Mouse (Mus musculus): ENCODE measurements around the gene Hist1h1d. TPM values are rescaled to one million over a fixed set of nuclear protein-coding genes. Genes with fewer than 3 reads are reported as not detected.
"Not testable (repeated sequence)": the region's sequence is repeated elsewhere in the genome, so short reads cannot be mapped to it uniquely, and the experiment has no call there.

Gene Hist1h1d
- polyA plus RNA-seq, 1 experiment from 2014 or later, result 0.37 TPM

- DNase-seq (ENCODE audit: low spot score), result peak; percentile 91
- H3K36me3 ChIP-seq; H3K9me3 ChIP-seq; H3K27me3 ChIP-seq (ENCODE audit: insufficient read depth, poor library complexity, severe bottlenecking): not testable (repeated sequence)
- Histone ChIP-seq H3K4me1 (replicated peaks) (peaks cover 38% of the 10 kb centered on the region), H3K27ac (peak within 1 kb of the TSS; percentile 91), H3K4me3 (peak within 1 kb of the TSS; percentile 62)
- under 1% methylated on average over 42 of the region's 42 CpGs for WGBS
Measured at GRCm38 (mm10) chr13:23573898-23574524, 20.9 kb downstream of the Hist1h1d start, which contains the start of the genes Hist1h2bf and Hist1h2ad. TSS of gene Hist1h2bf (minus strand) at chr13:23574196. TSS of gene Hist1h2ad (plus strand) at chr13:23574381.

- Histone ChIP-seq H3K27ac (peak overlapping the region; percentile 91), H3K4me3 (peak overlapping the region; percentile 62), H3K4me1 (replicated peaks) (peaks cover 38% of the 10 kb centered on the region)
- WGBS, result under 1% methylated on average over 11 of the region's 39 CpGs
- not testable (repeated sequence) for DNase-seq (ENCODE audit: low spot score); H3K27me3 ChIP-seq (ENCODE audit: insufficient read depth, poor library complexity, severe bottlenecking); H3K9me3 ChIP-seq; H3K36me3 ChIP-seq
Measured at GRCm38 (mm10) chr13:23574546-23575170, 21.6 kb downstream of the Hist1h1d start.

GRCm38 (mm10) chr13:23575271-23575851, 22.3 kb downstream of the Hist1h1d start, which contains the start of gene Hist1h3d:
TSS of gene Hist1h3d (plus strand) at chr13:23575763.
- H3K27me3 ChIP-seq (ENCODE audit: insufficient read depth, poor library complexity, severe bottlenecking), result no peaks in the 10 kb centered on the region
- no peaks in the 10 kb centered on the region for H3K9me3 ChIP-seq
- under 1% methylated on average over 18 of the region's 18 CpGs for WGBS
- H3K4me1 ChIP-seq (replicated peaks), result peaks cover 33% of the 10 kb centered on the region
- H3K27ac ChIP-seq, result peak within 1 kb of the TSS; percentile 93
- DNase-seq (ENCODE audit: low spot score), result peak; percentile 62
- H3K4me3 ChIP-seq, result peak within 1 kb of the TSS; percentile 62
- H3K36me3 ChIP-seq, result no peaks in the 10 kb centered on the region

GRCm38 (mm10) chr13:23575864-23576313, 22.8 kb downstream of the Hist1h1d start:
- peak overlapping the region; percentile 93 for H3K27ac ChIP-seq
- not testable (repeated sequence) for H3K27me3 ChIP-seq (ENCODE audit: insufficient read depth, poor library complexity, severe bottlenecking); H3K9me3 ChIP-seq; DNase-seq (ENCODE audit: low spot score); H3K36me3 ChIP-seq
- H3K4me1 ChIP-seq (replicated peaks), result peaks cover 36% of the 10 kb centered on the region
- peak overlapping the region; percentile 62 for H3K4me3 ChIP-seq
- under 1% methylated on average over 17 of the region's 40 CpGs for WGBS

GRCm38 (mm10) chr13:23576351-23576881, 23.4 kb downstream of the Hist1h1d start:
- peak; percentile 44 for DNase-seq (ENCODE audit: low spot score)

GRCm38 (mm10) chr13:23576906-23577639, 24.0 kb downstream of the Hist1h1d start:
- peak overlapping the region; percentile 93 for H3K27ac ChIP-seq
- WGBS, result 51% methylated on average over 6 of the region's 6 CpGs
- H3K4me3 ChIP-seq, result peak overlapping the region; percentile 62
- no peaks in the 10 kb centered on the region for H3K9me3 ChIP-seq
- no peak for DNase-seq (ENCODE audit: low spot score)
- no peaks in the 10 kb centered on the region for H3K27me3 ChIP-seq (ENCODE audit: insufficient read depth, poor library complexity, severe bottlenecking)
- peaks cover 42% of the 10 kb centered on the region for H3K4me1 ChIP-seq (replicated peaks)
- no peaks in the 10 kb centered on the region for H3K36me3 ChIP-seq

More at GRCm38 (mm10) chr13:23576351-23576881, 23.4 kb downstream of the Hist1h1d start:
- peaks cover 38% of the 10 kb centered on the region for H3K4me1 ChIP-seq (replicated peaks)
- 3% methylated on average over 7 of the region's 7 CpGs for WGBS
- H3K4me3 ChIP-seq, result peak overlapping the region; percentile 62
- H3K9me3 ChIP-seq, result no peaks in the 10 kb centered on the region
- H3K27ac ChIP-seq, result peak overlapping the region; percentile 93
- no peaks in the 10 kb centered on the region for H3K27me3 ChIP-seq (ENCODE audit: insufficient read depth, poor library complexity, severe bottlenecking)
- H3K36me3 ChIP-seq, result no peaks in the 10 kb centered on the region

- no peak for DNase-seq (ENCODE audit: low spot score)
- Histone ChIP-seq H3K4me1 (replicated peaks) (peaks cover 43% of the 10 kb centered on the region), H3K27ac (peak overlapping the region; percentile 93)
Measured at GRCm38 (mm10) chr13:23577835-23578234, 24.8 kb downstream of the Hist1h1d start.

GRCm38 (mm10) chr13:23581408-23582218, 28.6 kb downstream of the Hist1h1d start, which contains the start of gene Hist1h4d:
TSS of gene Hist1h4d (plus strand) at chr13:23581598.
- H3K4me1 ChIP-seq (replicated peaks), result peaks cover 51% of the 10 kb centered on the region
- H3K9me3 ChIP-seq, result no peaks in the 10 kb centered on the region
- H3K36me3 ChIP-seq, result no peaks in the 10 kb centered on the region
- WGBS, result under 1% methylated on average over 43 of the region's 43 CpGs
- no peaks in the 10 kb centered on the region for H3K27me3 ChIP-seq (ENCODE audit: insufficient read depth, poor library complexity, severe bottlenecking)
- peak; percentile 96 for DNase-seq (ENCODE audit: low spot score)
- peak within 1 kb of the TSS; percentile 60 for H3K4me3 ChIP-seq
- H3K27ac ChIP-seq, result peak within 1 kb of the TSS; percentile 95

More at GRCm38 (mm10) chr13:23577835-23578234, 24.8 kb downstream of the Hist1h1d start:
- no peaks in the 10 kb centered on the region for H3K36me3 ChIP-seq
- WGBS, result 88% methylated on average over 1 of the region's 1 CpGs
- no peaks in the 10 kb centered on the region for H3K9me3 ChIP-seq
- H3K27me3 ChIP-seq (ENCODE audit: insufficient read depth, poor library complexity, severe bottlenecking), result no peaks in the 10 kb centered on the region
- no peak overlapping the region for H3K4me3 ChIP-seq

GRCm38 (mm10) chr13:23582219-23583056, 29.4 kb downstream of the Hist1h1d start:
- H3K4me1 ChIP-seq (replicated peaks), result peaks cover 48% of the 10 kb centered on the region
- WGBS, result 3% methylated on average over 6 of the region's 6 CpGs
- H3K9me3 ChIP-seq, result no peaks in the 10 kb centered on the region
- peak overlapping the region; percentile 95 for H3K27ac ChIP-seq
- no peaks in the 10 kb centered on the region for H3K27me3 ChIP-seq (ENCODE audit: insufficient read depth, poor library complexity, severe bottlenecking)
- H3K4me3 ChIP-seq, result peak overlapping the region; percentile 60
- H3K36me3 ChIP-seq, result no peaks in the 10 kb centered on the region
- DNase-seq (ENCODE audit: low spot score), result peak; percentile 45

- Histone ChIP-seq H3K36me3 (no peaks in the 10 kb centered on the region), H3K9me3 (no peaks in the 10 kb centered on the region), H3K27me3 (ENCODE audit: insufficient read depth, poor library complexity, severe bottlenecking) (no peaks in the 10 kb centered on the region), H3K4me3 (peak overlapping the region; percentile 60), H3K27ac (peak overlapping the region; percentile 95), H3K4me1 (replicated peaks) (peaks cover 48% of the 10 kb centered on the region)
- DNase-seq (ENCODE audit: low spot score), result no peak
Measured at GRCm38 (mm10) chr13:23583387-23584068, 30.5 kb downstream of the Hist1h1d start.

- DNase-seq (ENCODE audit: low spot score), result no peak
- H3K4me3 ChIP-seq, result peak overlapping the region; percentile 57
- H3K4me1 ChIP-seq (replicated peaks), result peaks cover 48% of the 10 kb centered on the region
- peak overlapping the region; percentile 95 for H3K27ac ChIP-seq
- H3K36me3 ChIP-seq, result no peaks in the 10 kb centered on the region
- no peaks in the 10 kb centered on the region for H3K9me3 ChIP-seq
- no peaks in the 10 kb centered on the region for H3K27me3 ChIP-seq (ENCODE audit: insufficient read depth, poor library complexity, severe bottlenecking)
Measured at GRCm38 (mm10) chr13:23584331-23584730, 31.3 kb downstream of the Hist1h1d start.
